Mouse (Mus musculus) hindbrain, embryonic 11.5 days (tissue): ENCODE measurements around the gene Ldb1. TPM values are rescaled to one million over a fixed set of nuclear protein-coding genes. Genes with fewer than 3 reads are reported as not detected.
A peak's percentile ranks its signal among the peaks of the same experiment; 100 is the strongest.

Experiments
- ATAC-seq: fragments of 200-750 bp; cut with Nextera tagmentation; 2 replicates; pipeline ENCODE4 v1.8.0; 2017; ENCODE audit warnings: mild to moderate bottlenecking, moderate TSS enrichment, moderate library complexity; ENCODE audit not compliant: low FRiP score
- DNase-seq: peaks from one replicate; pipeline ENCODE4 v3.0.0-alpha.2; 2015; ENCODE audit warnings: low spot score
- H3K27ac ChIP-seq: fragments of 300-500 bp; sonication (generic); 2 replicates; pipeline ENCODE4 v1.5.1; 2014; ENCODE audit warnings: mild to moderate bottlenecking, low read depth, low read length
- H3K27me3 ChIP-seq: fragments of 300-500 bp; sonication (generic); 2 replicates; pipeline ENCODE4 v1.6.1; 2014; ENCODE audit warnings: mild to moderate bottlenecking, low read length, moderate library complexity, mixed read lengths; ENCODE audit not compliant: control insufficient read depth, insufficient read depth
- H3K36me3 ChIP-seq: fragments of 300-500 bp; sonication (generic); 2 replicates; pipeline ENCODE4 v1.6.1; 2014; ENCODE audit warnings: mild to moderate bottlenecking, low read length, moderate library complexity, mixed read lengths; ENCODE audit not compliant: control insufficient read depth, insufficient read depth
- H3K4me1 ChIP-seq: fragments of 300-500 bp; sonication (generic); replicated peaks from 2 replicates; pipeline ENCODE4 v1.6.1; 2014; ENCODE audit warnings: low read length, mixed read lengths; ENCODE audit not compliant: control insufficient read depth, insufficient read depth
- H3K4me2 ChIP-seq: fragments of 300-500 bp; sonication (generic); replicated peaks from 2 replicates; pipeline ENCODE4 v1.6.1; 2014; ENCODE audit warnings: mild to moderate bottlenecking, low read depth, low read length
- H3K4me3 ChIP-seq: fragments of 300-500 bp; sonication (generic); 2 replicates; pipeline ENCODE4 v1.5.1; 2014; ENCODE audit warnings: low read depth, low read length
- H3K9ac ChIP-seq: fragments of 300-500 bp; sonication (generic); 2 replicates; pipeline ENCODE4 v1.6.1; 2014; ENCODE audit warnings: low read depth, low read length
- H3K9me3 ChIP-seq: fragments of 300-500 bp; sonication (generic); 2 replicates; pipeline ENCODE4 v1.6.1; 2016; ENCODE audit warnings: low read length; ENCODE audit not compliant: control insufficient read depth
- WGBS: fragments of 180-500 bp; shearing (Covaris S2); extraction: QIAGEN DNeasy Blood & Tissue Kit; methylation state at CpG from one replicate; pipeline ENCODE4 v1.1.7; 2014; 5-methylcytosine and 5-hydroxymethylcytosine counted together
- polyA plus RNA-seq: library from polyadenylated mRNA; unstranded; fragments of >200 nt; fragmentation: Nextera tagmentation; extraction: Ambion mirVana; gene quantifications from 2 replicates; pipeline ENCODE4 v1.2.1, GENCODE M21; 2014

The Ldb1 gene
- polyA plus RNA-seq, 1 experiment from 2014 or later, result 95.8 TPM

- DNase-seq, result peak; percentile 44
- Histone ChIP-seq H3K27me3 (no peaks in the 10 kb centered on the region), H3K36me3 (peaks cover 29% of the 10 kb centered on the region), H3K4me3 (peak overlapping the region; percentile 86), H3K9me3 (no peaks in the 10 kb centered on the region), H3K9ac (peak overlapping the region; percentile 89; the same call in 1 of the 2 replicates), H3K4me1 (peaks cover 22% of the 10 kb centered on the region), H3K4me2 (peak overlapping the region; percentile 99), H3K27ac (no peak overlapping the region)
- ATAC-seq, result no peak
- 78% methylated on average over 13 of the region's 13 CpGs for WGBS
Observed at GRCm38 (mm10) chr19:46036477-46037242, 8.4 kb downstream of the Ldb1 start.

- WGBS, result 87% methylated on average over 13 of the region's 13 CpGs
- Histone ChIP-seq H3K4me1 (peaks cover 16% of the 10 kb centered on the region), H3K4me3 (no peak overlapping the region), H3K4me2 (no peak overlapping the region), H3K9me3 (no peaks in the 10 kb centered on the region), H3K36me3 (peaks cover 30% of the 10 kb centered on the region), H3K9ac (no peak overlapping the region), H3K27ac (no peak overlapping the region), H3K27me3 (no peaks in the 10 kb centered on the region)
- no peak for ATAC-seq
- DNase-seq, result no peak
Observed at GRCm38 (mm10) chr19:46035971-46036370, 9.0 kb downstream of the Ldb1 start.

GRCm38 (mm10) chr19:46033911-46034310, 11.1 kb downstream of the Ldb1 start:
- DNase-seq (no peak), ATAC-seq (no peak)
- WGBS, result 93% methylated on average over 11 of the region's 11 CpGs
- H3K9me3 ChIP-seq, result no peaks in the 10 kb centered on the region
- no peak overlapping the region for H3K4me2 ChIP-seq
- peaks cover 7% of the 10 kb centered on the region for H3K4me1 ChIP-seq
- H3K4me3 ChIP-seq, result no peak overlapping the region
- H3K9ac ChIP-seq, result no peak overlapping the region
- H3K27me3 ChIP-seq, result no peaks in the 10 kb centered on the region
- H3K27ac ChIP-seq, result no peak overlapping the region
- peaks cover 30% of the 10 kb centered on the region for H3K36me3 ChIP-seq

- H3K4me3 ChIP-seq, result no peak overlapping the region
- 92% methylated on average over 26 of the region's 26 CpGs for WGBS
- no peaks in the 10 kb centered on the region for H3K9me3 ChIP-seq
- H3K4me2 ChIP-seq, result no peak overlapping the region
- ATAC-seq, result no peak
- no peak overlapping the region for H3K9ac ChIP-seq
- H3K36me3 ChIP-seq, result peaks cover 30% of the 10 kb centered on the region
- no peak overlapping the region for H3K27ac ChIP-seq
- H3K27me3 ChIP-seq, result no peaks in the 10 kb centered on the region
- DNase-seq, result no peak
- peaks cover 5% of the 10 kb centered on the region for H3K4me1 ChIP-seq
Observed at GRCm38 (mm10) chr19:46032731-46033510, 12.1 kb downstream of the Ldb1 start.

GRCm38 (mm10) chr19:46031689-46032432, 13.2 kb downstream of the Ldb1 start:
- no peak overlapping the region for H3K4me3 ChIP-seq
- H3K27me3 ChIP-seq, result no peaks in the 10 kb centered on the region
- ATAC-seq, result 0 out of 2 replicates have a peak, but pooled peaks have one; percentile 45
- WGBS, result 72% methylated on average over 9 of the region's 9 CpGs
- DNase-seq, result no peak
- H3K9ac ChIP-seq, result no peak overlapping the region
- peaks cover 30% of the 10 kb centered on the region for H3K36me3 ChIP-seq
- H3K9me3 ChIP-seq, result no peaks in the 10 kb centered on the region
- H3K4me1 ChIP-seq, result no peaks in the 10 kb centered on the region; the same call in 1 of the 2 replicates
- H3K4me2 ChIP-seq, result no peak overlapping the region
- peak overlapping the region; percentile 54; the same call in 1 of the 2 replicates for H3K27ac ChIP-seq

GRCm38 (mm10) chr19:46030196-46030983, 14.6 kb downstream of the Ldb1 start:
- Histone ChIP-seq H3K4me3 (no peak overlapping the region), H3K9ac (no peak overlapping the region), H3K9me3 (no peaks in the 10 kb centered on the region), H3K27ac (no peak overlapping the region), H3K4me1 (no peaks in the 10 kb centered on the region), H3K27me3 (no peaks in the 10 kb centered on the region), H3K4me2 (no peak overlapping the region), H3K36me3 (peaks cover 22% of the 10 kb centered on the region)
- ATAC-seq (no peak), DNase-seq (no peak)
- 94% methylated on average over 10 of the region's 10 CpGs for WGBS

DNA sequence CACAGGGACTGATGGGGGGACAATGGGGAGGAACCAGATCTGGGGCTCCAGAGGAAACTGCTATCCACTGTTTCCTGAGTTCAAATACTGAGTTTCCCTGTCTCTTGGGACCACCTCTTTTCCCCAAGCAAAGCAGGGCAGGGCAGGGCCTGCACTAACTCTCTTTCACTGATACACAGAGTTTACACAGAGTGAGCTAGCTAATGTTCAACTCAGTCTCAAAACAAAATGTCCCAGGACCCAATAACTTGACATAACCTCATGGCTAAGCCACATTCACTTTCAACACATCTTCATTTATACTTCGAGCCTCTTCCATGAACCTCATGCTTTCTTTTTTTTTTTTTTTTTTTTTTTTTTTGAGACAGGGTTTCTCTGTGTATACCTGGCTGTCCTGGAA, 15.4 kb downstream of the Ldb1 start:
- H3K9ac ChIP-seq, result no peak overlapping the region
- no peaks in the 10 kb centered on the region for H3K9me3 ChIP-seq
- H3K4me1 ChIP-seq, result no peaks in the 10 kb centered on the region
- no peaks in the 10 kb centered on the region for H3K27me3 ChIP-seq
- ATAC-seq (no peak), DNase-seq (no peak)
- WGBS, result 95% methylated on average over 1 of the region's 1 CpGs
- no peak overlapping the region for H3K27ac ChIP-seq
- H3K4me2 ChIP-seq, result no peak overlapping the region
- peaks cover 18% of the 10 kb centered on the region for H3K36me3 ChIP-seq
- no peak overlapping the region for H3K4me3 ChIP-seq

- Histone ChIP-seq H3K4me2 (no peak overlapping the region), H3K27me3 (no peaks in the 10 kb centered on the region), H3K9me3 (no peaks in the 10 kb centered on the region), H3K4me1 (no peaks in the 10 kb centered on the region), H3K27ac (no peak overlapping the region), H3K36me3 (peaks cover 11% of the 10 kb centered on the region), H3K9ac (no peak overlapping the region), H3K4me3 (no peak overlapping the region)
- DNase-seq, result peak; percentile 28
- WGBS, result 73% methylated on average over 11 of the region's 11 CpGs
- ATAC-seq, result no peak
Observed at GRCm38 (mm10) chr19:46028747-46029320, 16.2 kb downstream of the Ldb1 start.
